Mouse (Mus musculus): Measurements from ENCODE around the gene Papolb. TPM values are rescaled to one million over a fixed set of nuclear protein-coding genes. Genes with fewer than 3 reads are reported as not detected.

Papolb gene
- total RNA-seq, 4 experiments from 2014 or later, result 0.12 TPM; not detected in 3

Other genes with a start within 250 kb of the Papolb start
- gene Foxk1, start 128.6 kb downstream of the Papolb start, total RNA-seq (2022), result 10 to 100 TPM; 15.6 to 20.9 (median 17.7) TPM
- 1 to 10 TPM; 3.7 to 5.0 (median 4.1) TPM for gene Ap5z1, start 66.1 kb downstream of the Papolb start, total RNA-seq (2022)
- 1 to 10 TPM in 3 of 4 experiments, under 1 TPM in 1; 0.75 to 1.2 (median 1.1) TPM for gene Radil, start 21.0 kb upstream of the Papolb start, total RNA-seq (2022)
- gene Mmd2, start 78.7 kb upstream of the Papolb start, total RNA-seq (2022), result under 1 TPM in 1 of 4 experiments, not detected in 3; 0.40 TPM
- 10 to 100 TPM; 27.1 to 33.4 (median 29.2) TPM for gene Wipi2, start 97.6 kb upstream of the Papolb start, total RNA-seq (2022)
- gene Slc29a4, start 162.4 kb upstream of the Papolb start, total RNA-seq (2022), result under 1 TPM in 1 of 4 experiments, not detected in 3; 0.29 TPM